Mouse (Mus musculus): ENCODE measurements around the gene Lrfn2. TPM values are rescaled to one million over a fixed set of nuclear protein-coding genes. Genes with fewer than 3 reads are reported as not detected.

The Lrfn2 gene
- total and polyA plus RNA-seq, 3 experiments = not detected

- TF ChIP-seq MAFK (IDR thresholded peaks at IDR 0.05; ENCODE audit: borderline replicate concordance, low read depth, low read length) (no peak), TAL1 (IDR thresholded peaks at IDR 0.05; ENCODE audit: low read length) (no peak), E2F4 (IDR thresholded peaks at IDR 0.05; ENCODE audit: borderline replicate concordance, low read depth, low read length) (no peak), KAT2A (conservative IDR thresholded peaks at IDR 0.05; ENCODE audit: low read depth, low read length) (no peak), MYB (IDR thresholded peaks at IDR 0.05; ENCODE audit: low read depth, low read length) (no peak), USF2 (IDR thresholded peaks at IDR 0.05; ENCODE audit: borderline replicate concordance in 1 of 2, insufficient read depth in 1 of 2, low read depth in 1 of 2, low read length in 2 of 2) (no peak), SMC3 (IDR thresholded peaks at IDR 0.05; ENCODE audit: low read depth, low read length) (no peak), SIN3A (IDR thresholded peaks at IDR 0.05; ENCODE audit: low read length) (no peak), ZNF384 (IDR thresholded peaks at IDR 0.05; ENCODE audit: low read depth, low read length) (no peak), MAZ (IDR thresholded peaks at IDR 0.05; ENCODE audit: low read depth, low read length) (no peak), MAX (IDR thresholded peaks at IDR 0.05; ENCODE audit: low read length) (no peak), NELFE (IDR thresholded peaks at IDR 0.05; ENCODE audit: low read depth, low read length) (no peak), GABPA (IDR thresholded peaks at IDR 0.05; ENCODE audit: low read depth, low read length) (no peak), USF1 (IDR thresholded peaks at IDR 0.05; ENCODE audit: low read depth, low read length) (no peak)
- no peaks in the 10 kb centered on the region for H3K4me1 ChIP-seq (ENCODE audit: control insufficient read depth in 1 of 2, insufficient read depth in 2 of 2, low read length in 2 of 2)
- DNase-seq (ENCODE audit: low read depth, low spot score) = no peak
- no peaks in the 10 kb centered on the region for H3K79me2 ChIP-seq (ENCODE audit: control insufficient read depth, insufficient read depth, low read length, poor library complexity)
- H3K27me3 ChIP-seq (ENCODE audit: control insufficient read depth in 1 of 2, insufficient read depth in 2 of 2, low read length in 2 of 2) = no peaks in the 10 kb centered on the region
- H3K36me3 ChIP-seq (ENCODE audit: control insufficient read depth in 1 of 2, insufficient read depth in 2 of 2, low read length in 2 of 2) = no peaks in the 10 kb centered on the region
- H3K9ac ChIP-seq (ENCODE audit: control insufficient read depth, low read depth, low read length, poor library complexity, severe bottlenecking) = no peak overlapping the region
- H3K4me3 ChIP-seq (ENCODE audit: control insufficient read depth in 1 of 2, insufficient read depth in 1 of 2, low read depth in 2 of 2, low read length in 2 of 2) = no peak overlapping the region
- no peak overlapping the region for H3K27ac ChIP-seq (ENCODE audit: control insufficient read depth, low read depth, low read length)
- no peaks in the 10 kb centered on the region for H3K9me3 ChIP-seq (replicated peaks; ENCODE audit: insufficient read depth, low read length)
These were observed 40.7 kb downstream of the Lrfn2 start for GRCm38 (mm10) chr17:48972866-48973265.

DNA sequence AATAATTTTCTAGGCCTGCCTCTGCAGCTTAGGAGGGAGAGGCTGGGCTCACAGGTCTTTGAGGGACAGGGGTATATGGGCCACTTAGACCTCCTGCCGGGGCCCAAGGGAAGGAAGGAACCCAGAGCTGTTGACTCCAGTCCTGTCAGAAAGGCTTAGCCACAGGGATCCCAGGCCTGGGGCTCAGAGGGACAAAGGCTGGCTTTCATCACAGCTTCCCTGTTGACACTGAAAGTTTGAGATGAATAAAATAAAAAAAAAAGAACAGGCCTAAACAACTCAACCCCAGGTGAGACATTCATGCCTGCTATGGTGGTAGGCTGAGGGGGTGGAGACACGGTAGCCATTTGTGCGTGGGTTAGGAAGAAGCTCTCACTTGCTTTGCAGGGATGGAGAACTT, 41.2 kb downstream of the Lrfn2 start:
- Histone ChIP-seq H3K4me1 (ENCODE audit: control insufficient read depth in 1 of 2, insufficient read depth in 2 of 2, low read length in 2 of 2) (no peaks in the 10 kb centered on the region), H3K36me3 (ENCODE audit: control insufficient read depth in 1 of 2, insufficient read depth in 2 of 2, low read length in 2 of 2) (no peaks in the 10 kb centered on the region), H3K9ac (ENCODE audit: control insufficient read depth, low read depth, low read length, poor library complexity, severe bottlenecking) (no peak overlapping the region), H3K27me3 (ENCODE audit: control insufficient read depth in 1 of 2, insufficient read depth in 2 of 2, low read length in 2 of 2) (no peaks in the 10 kb centered on the region), H3K27ac (ENCODE audit: control insufficient read depth, low read depth, low read length) (no peak overlapping the region), H3K9me3 (replicated peaks; ENCODE audit: insufficient read depth, low read length) (no peaks in the 10 kb centered on the region), H3K79me2 (ENCODE audit: control insufficient read depth, insufficient read depth, low read length, poor library complexity) (no peaks in the 10 kb centered on the region), H3K4me3 (ENCODE audit: control insufficient read depth in 1 of 2, insufficient read depth in 1 of 2, low read depth in 2 of 2, low read length in 2 of 2) (no peak overlapping the region)
- TF ChIP-seq NRF1 (IDR thresholded peaks at IDR 0.05; ENCODE audit: insufficient read depth, low read depth, low read length, poor library complexity, severe bottlenecking) (no peak), GABPA (IDR thresholded peaks at IDR 0.05; ENCODE audit: low read depth, low read length) (no peak), MYC (IDR thresholded peaks at IDR 0.05; ENCODE audit: low read depth, low read length) (no peak), TAL1 (IDR thresholded peaks at IDR 0.05; ENCODE audit: low read length) (no peak)
- DNase-seq (ENCODE audit: low read depth, low spot score) = no peak
